Mouse (Mus musculus): ENCODE results near the gene Agpat4. TPM values are rescaled to one million over a fixed set of nuclear protein-coding genes. Genes with fewer than 3 reads are reported as not detected.

The Agpat4 gene
- polyA plus RNA-seq, 1 experiment from 2014 or later = 58.2 TPM

DNA sequence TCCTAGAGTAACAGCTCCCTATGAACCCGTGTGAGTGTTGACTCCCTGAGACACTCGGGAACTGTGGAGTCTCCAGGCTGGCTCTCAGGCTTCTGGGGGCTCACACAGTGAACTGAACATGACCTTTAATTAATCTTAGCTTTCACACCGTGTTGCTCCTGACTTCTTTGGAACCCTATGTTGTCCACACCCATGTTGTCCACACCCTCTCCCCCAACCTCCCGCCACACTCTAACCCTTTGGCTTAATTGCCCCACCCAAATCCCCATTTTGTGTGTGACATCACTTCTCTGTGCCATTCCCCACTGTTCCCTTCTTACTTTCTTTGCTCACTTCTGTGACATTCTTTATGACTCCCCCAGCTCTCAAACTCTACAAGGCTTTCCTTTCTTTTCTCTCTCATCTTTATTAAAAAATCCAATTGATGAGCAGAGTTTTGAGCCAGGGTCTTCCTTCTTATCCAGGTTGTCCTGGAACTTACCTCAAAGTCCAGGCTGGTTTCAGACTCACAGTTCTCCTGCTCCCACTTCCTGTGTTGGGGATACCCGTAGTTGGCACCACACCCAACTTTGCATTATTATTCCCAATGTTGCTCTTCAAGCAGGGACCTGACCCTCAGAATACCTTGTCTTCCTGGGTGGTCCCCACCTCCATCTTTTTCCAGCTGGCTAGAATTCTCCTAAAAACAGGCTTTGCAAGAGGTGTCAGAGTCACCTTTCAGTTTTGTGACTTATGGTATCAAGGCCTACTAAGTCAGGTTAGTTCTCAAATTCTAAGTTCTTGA is 64.4 kb downstream of the Agpat4 start:
- Histone ChIP-seq H3K4me3 (ENCODE audit: low read depth, low read length) (no peak overlapping the region), H3K27me3 (replicated peaks; ENCODE audit: insufficient read depth, low read length) (no peaks in the 10 kb centered on the region), H3K36me3 (ENCODE audit: insufficient read depth, low read length) (no peaks in the 10 kb centered on the region), H3K9me3 (ENCODE audit: low read length) (no peaks in the 10 kb centered on the region), H3K9ac (replicated peaks; ENCODE audit: low read depth) (no peak overlapping the region), H3K4me1 (ENCODE audit: insufficient read depth, low read depth, low read length) (no peaks in the 10 kb centered on the region), H3K4me2 (replicated peaks; ENCODE audit: low read depth, low read length) (no peak overlapping the region), H3K27ac (ENCODE audit: low read length) (no peak overlapping the region)
- DNase-seq (ENCODE audit: low spot score) (no peak), ATAC-seq (no peak)
- 73% methylated on average over 5 of the region's 5 CpGs for WGBS
- TF ChIP-seq EP300 (IDR thresholded peaks at IDR 0.05) = no peak
- TF ChIP-seq CTCF (IDR thresholded peaks at IDR 0.05) = no peak

DNA sequence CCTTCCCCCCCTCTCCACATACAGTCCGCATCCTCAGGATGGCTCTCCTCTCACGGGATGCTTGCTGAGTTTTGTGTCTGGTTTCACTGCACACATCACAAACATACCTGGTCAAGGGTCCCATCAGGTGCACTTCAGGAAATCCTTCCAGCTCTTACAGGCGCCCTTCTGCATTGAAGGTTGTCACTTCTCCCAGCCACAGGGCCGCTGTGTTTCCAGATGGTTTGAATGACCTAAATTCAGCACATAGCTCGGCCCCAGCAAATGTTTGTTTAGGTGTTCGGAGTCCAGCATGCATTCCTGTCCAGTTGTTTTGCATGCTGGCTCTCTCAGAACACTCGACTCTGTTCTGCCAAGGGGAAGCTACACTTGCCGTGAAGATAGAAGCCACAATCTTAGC is 65.8 kb downstream of the Agpat4 start:
- WGBS = 57% methylated on average over 8 of the region's 8 CpGs
- H3K4me3 ChIP-seq (ENCODE audit: low read depth, low read length) = no peak overlapping the region
- no peaks in the 10 kb centered on the region for H3K9me3 ChIP-seq (ENCODE audit: low read length)
- ATAC-seq (no peak), DNase-seq (ENCODE audit: low spot score) (no peak)
- no peaks in the 10 kb centered on the region for H3K4me1 ChIP-seq (ENCODE audit: insufficient read depth, low read depth, low read length)
- no peak overlapping the region for H3K27ac ChIP-seq (ENCODE audit: low read length)
- no peak overlapping the region for H3K4me2 ChIP-seq (replicated peaks; ENCODE audit: low read depth, low read length)
- no peaks in the 10 kb centered on the region for H3K27me3 ChIP-seq (replicated peaks; ENCODE audit: insufficient read depth, low read length)
- H3K36me3 ChIP-seq (ENCODE audit: insufficient read depth, low read length) = no peaks in the 10 kb centered on the region
- no peak overlapping the region for H3K9ac ChIP-seq (replicated peaks; ENCODE audit: low read depth)
- TF ChIP-seq EP300 (IDR thresholded peaks at IDR 0.05) = no peak

GRCm38 (mm10) chr17:12185855-12186254 is 67.4 kb downstream of the Agpat4 start:
- Histone ChIP-seq H3K4me2 (replicated peaks; ENCODE audit: low read depth, low read length) (no peak overlapping the region), H3K9ac (replicated peaks; ENCODE audit: low read depth) (no peak overlapping the region), H3K4me3 (ENCODE audit: low read depth, low read length) (no peak overlapping the region), H3K36me3 (ENCODE audit: insufficient read depth, low read length) (no peaks in the 10 kb centered on the region), H3K27ac (ENCODE audit: low read length) (no peak overlapping the region), H3K9me3 (ENCODE audit: low read length) (no peaks in the 10 kb centered on the region), H3K4me1 (ENCODE audit: insufficient read depth, low read depth, low read length) (no peaks in the 10 kb centered on the region), H3K27me3 (replicated peaks; ENCODE audit: insufficient read depth, low read length) (no peaks in the 10 kb centered on the region)
- TF ChIP-seq CTCF (IDR thresholded peaks at IDR 0.05) = no peak
- TF ChIP-seq EP300 (IDR thresholded peaks at IDR 0.05) = no peak
- DNase-seq (ENCODE audit: low spot score) = no peak
- WGBS = 89% methylated on average over 4 of the region's 4 CpGs
- no peak for ATAC-seq

DNA sequence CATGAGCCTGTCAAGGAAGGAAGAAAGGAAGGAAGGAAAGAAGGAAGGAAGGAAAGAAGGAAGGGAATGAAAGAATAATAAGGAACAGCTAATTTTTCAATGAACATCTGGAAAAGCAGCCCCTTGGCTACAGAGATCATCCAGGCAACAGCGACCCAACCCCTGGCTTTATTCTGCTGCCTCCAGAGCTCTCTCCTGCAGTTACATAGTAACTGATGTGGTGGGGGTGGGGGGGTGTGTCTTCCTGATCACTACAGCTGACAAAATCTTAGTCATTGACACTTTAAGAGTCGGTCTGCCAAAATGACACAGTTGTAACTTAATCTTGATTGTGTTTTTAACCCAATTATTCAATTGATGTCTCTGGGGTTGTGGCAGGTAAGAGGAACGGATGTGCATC is 67.8 kb downstream of the Agpat4 start:
- H3K27me3 ChIP-seq (replicated peaks; ENCODE audit: insufficient read depth, low read length) = no peaks in the 10 kb centered on the region
- no peaks in the 10 kb centered on the region for H3K9me3 ChIP-seq (ENCODE audit: low read length)
- H3K4me3 ChIP-seq (ENCODE audit: low read depth, low read length) = no peak overlapping the region
- no peak overlapping the region for H3K9ac ChIP-seq (replicated peaks; ENCODE audit: low read depth)
- H3K4me2 ChIP-seq (replicated peaks; ENCODE audit: low read depth, low read length) = no peak overlapping the region
- H3K4me1 ChIP-seq (ENCODE audit: insufficient read depth, low read depth, low read length) = no peaks in the 10 kb centered on the region
- no peaks in the 10 kb centered on the region for H3K36me3 ChIP-seq (ENCODE audit: insufficient read depth, low read length)
- TF ChIP-seq EP300 (IDR thresholded peaks at IDR 0.05) = no peak
- TF ChIP-seq CTCF (IDR thresholded peaks at IDR 0.05) = no peak
- H3K27ac ChIP-seq (ENCODE audit: low read length) = no peak overlapping the region
- no peak for DNase-seq (ENCODE audit: low spot score)
- no peak for ATAC-seq
- WGBS = 79% methylated on average over 3 of the region's 3 CpGs

DNA sequence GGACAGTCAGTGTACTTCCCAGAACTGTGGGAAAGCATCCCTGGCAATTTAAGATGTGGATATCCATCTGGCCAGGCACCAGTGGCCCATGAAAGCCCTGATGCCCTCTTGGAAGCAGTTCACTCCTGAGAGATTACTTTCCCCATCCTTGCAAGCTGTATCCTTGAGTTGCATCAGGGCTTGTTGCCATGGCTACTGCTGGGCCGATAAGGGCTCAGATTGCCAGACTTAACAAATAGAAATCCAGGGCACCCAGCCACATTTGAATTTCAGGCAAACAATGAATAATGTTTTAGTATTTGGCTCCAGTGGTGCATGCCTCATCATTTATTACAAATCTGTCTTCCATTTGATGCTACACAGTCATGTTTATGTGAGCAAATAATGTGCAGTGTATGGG is 69.3 kb downstream of the Agpat4 start:
- peak; percentile 47 for DNase-seq (ENCODE audit: low spot score)

DNA sequence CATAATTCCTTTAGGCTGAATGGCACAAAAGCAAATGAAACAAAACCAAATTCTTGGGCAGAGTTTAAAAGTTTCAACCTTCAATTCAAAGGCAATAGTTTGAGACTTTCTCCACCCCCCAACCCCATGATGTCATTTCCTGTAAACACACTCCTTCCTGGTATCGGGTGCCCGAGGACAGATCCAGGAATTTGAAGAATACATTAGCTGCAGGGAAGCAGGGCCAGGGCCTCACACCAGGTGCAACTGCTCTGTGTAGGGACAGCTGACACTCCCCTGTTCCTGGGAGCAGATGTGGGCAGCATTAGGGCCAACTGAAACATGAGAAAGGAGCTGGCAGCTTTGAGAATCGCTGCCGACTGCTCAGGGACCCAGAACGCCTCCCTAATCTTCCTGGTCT is 76.6 kb downstream of the Agpat4 start:
- no peaks in the 10 kb centered on the region; the same call in 1 of the 2 replicates for H3K36me3 ChIP-seq (ENCODE audit: insufficient read depth, low read length)
- H3K4me3 ChIP-seq (ENCODE audit: low read depth, low read length) = no peak overlapping the region
- ATAC-seq (peak; percentile 69), DNase-seq (ENCODE audit: low spot score) (peak; percentile 68)
- H3K9me3 ChIP-seq (ENCODE audit: low read length) = no peaks in the 10 kb centered on the region
- no peaks in the 10 kb centered on the region for H3K27me3 ChIP-seq (replicated peaks; ENCODE audit: insufficient read depth, low read length)
- TF ChIP-seq EP300 (IDR thresholded peaks at IDR 0.05) = no peak
- TF ChIP-seq CTCF (IDR thresholded peaks at IDR 0.05) = no peak
- H3K27ac ChIP-seq (ENCODE audit: low read length) = peak overlapping the region; percentile 35; the same call in 1 of the 2 replicates
- H3K4me2 ChIP-seq (replicated peaks; ENCODE audit: low read depth, low read length) = peak overlapping the region; percentile 22; the same call in 1 of the 2 replicates
- H3K4me1 ChIP-seq (ENCODE audit: insufficient read depth, low read depth, low read length) = peaks cover 5% of the 10 kb centered on the region; the same call in 1 of the 2 replicates
- no peak overlapping the region for H3K9ac ChIP-seq (replicated peaks; ENCODE audit: low read depth)
- WGBS = 25% methylated on average over 5 of the region's 5 CpGs

More for the DNA sequence above, 69.3 kb downstream of the Agpat4 start:
- TF ChIP-seq CTCF (IDR thresholded peaks at IDR 0.05) (no peak), EP300 (IDR thresholded peaks at IDR 0.05) (no peak)
- Histone ChIP-seq H3K9me3 (ENCODE audit: low read length) (no peaks in the 10 kb centered on the region), H3K36me3 (ENCODE audit: insufficient read depth, low read length) (no peaks in the 10 kb centered on the region), H3K27me3 (replicated peaks; ENCODE audit: insufficient read depth, low read length) (no peaks in the 10 kb centered on the region), H3K4me2 (replicated peaks; ENCODE audit: low read depth, low read length) (no peak overlapping the region), H3K4me1 (ENCODE audit: insufficient read depth, low read depth, low read length) (no peaks in the 10 kb centered on the region), H3K4me3 (ENCODE audit: low read depth, low read length) (no peak overlapping the region), H3K9ac (replicated peaks; ENCODE audit: low read depth) (no peak overlapping the region), H3K27ac (ENCODE audit: low read length) (no peak overlapping the region)
- ATAC-seq = 0 out of 2 replicates have a peak, but pooled peaks have one; percentile 25
- WGBS = 33% methylated on average over 1 of the region's 1 CpGs

Data from lung, postnatal 0 days (tissue).